Mouse (Mus musculus): ENCODE measurements around the gene Agbl4. TPM values are rescaled to one million over a fixed set of nuclear protein-coding genes. Genes with fewer than 3 reads are reported as not detected.

Gene Agbl4
- total and polyA plus RNA-seq, 3 experiments: not detected

- H3K79me2 ChIP-seq (ENCODE audit: control insufficient read depth, insufficient read depth, low read length, poor library complexity): no peaks in the 10 kb centered on the region
- no peak for DNase-seq (ENCODE audit: low read depth, low spot score)
- no peak overlapping the region for H3K9ac ChIP-seq (ENCODE audit: control insufficient read depth, low read depth, low read length, poor library complexity, severe bottlenecking)
- no peaks in the 10 kb centered on the region for H3K36me3 ChIP-seq (ENCODE audit: control insufficient read depth in 1 of 2, insufficient read depth in 2 of 2, low read length in 2 of 2)
- no peaks in the 10 kb centered on the region for H3K9me3 ChIP-seq (replicated peaks; ENCODE audit: insufficient read depth, low read length)
- no peak overlapping the region for H3K4me3 ChIP-seq (ENCODE audit: control insufficient read depth in 1 of 2, insufficient read depth in 1 of 2, low read depth in 2 of 2, low read length in 2 of 2)
- H3K27me3 ChIP-seq (ENCODE audit: control insufficient read depth in 1 of 2, insufficient read depth in 2 of 2, low read length in 2 of 2): no peaks in the 10 kb centered on the region
- no peak overlapping the region for H3K27ac ChIP-seq (ENCODE audit: control insufficient read depth, low read depth, low read length)
- TF ChIP-seq GATA1 (IDR thresholded peaks at IDR 0.05; ENCODE audit: low read depth, low read length) (no peak), POLR2A (IDR thresholded peaks at IDR 0.05; ENCODE audit: control insufficient read depth in 1 of 2, insufficient read depth in 1 of 2, low read depth in 1 of 2, low read length in 2 of 2, poor library complexity in 1 of 2) (no peak), MAZ (IDR thresholded peaks at IDR 0.05; ENCODE audit: low read depth, low read length) (no peak), E2F4 (IDR thresholded peaks at IDR 0.05; ENCODE audit: borderline replicate concordance, low read depth, low read length) (no peak), ELF1 (IDR thresholded peaks at IDR 0.05; ENCODE audit: low read depth, low read length) (no peak), MAX (IDR thresholded peaks at IDR 0.05; ENCODE audit: low read length) (no peak), TAL1 (IDR thresholded peaks at IDR 0.05; ENCODE audit: low read length) (no peak)
- no peaks in the 10 kb centered on the region for H3K4me1 ChIP-seq (ENCODE audit: control insufficient read depth in 1 of 2, insufficient read depth in 2 of 2, low read length in 2 of 2)
Observed at GRCm38 (mm10) chr4:111477507-111477906, 1080.0 kb downstream of the Agbl4 start.

GRCm38 (mm10) chr4:111483499-111483898 lies 1086.0 kb downstream of the Agbl4 start:
- Histone ChIP-seq H3K9me3 (replicated peaks; ENCODE audit: insufficient read depth, low read length) (no peaks in the 10 kb centered on the region), H3K4me1 (ENCODE audit: control insufficient read depth in 1 of 2, insufficient read depth in 2 of 2, low read length in 2 of 2) (no peaks in the 10 kb centered on the region), H3K9ac (ENCODE audit: control insufficient read depth, low read depth, low read length, poor library complexity, severe bottlenecking) (no peak overlapping the region), H3K4me3 (ENCODE audit: control insufficient read depth in 1 of 2, insufficient read depth in 1 of 2, low read depth in 2 of 2, low read length in 2 of 2) (no peak overlapping the region), H3K79me2 (ENCODE audit: control insufficient read depth, insufficient read depth, low read length, poor library complexity) (no peaks in the 10 kb centered on the region), H3K27ac (ENCODE audit: control insufficient read depth, low read depth, low read length) (no peak overlapping the region), H3K36me3 (ENCODE audit: control insufficient read depth in 1 of 2, insufficient read depth in 2 of 2, low read length in 2 of 2) (no peaks in the 10 kb centered on the region), H3K27me3 (ENCODE audit: control insufficient read depth in 1 of 2, insufficient read depth in 2 of 2, low read length in 2 of 2) (no peaks in the 10 kb centered on the region)
- TF ChIP-seq CHD1 (IDR thresholded peaks at IDR 0.05; ENCODE audit: low read depth, low read length): no peak
- DNase-seq (ENCODE audit: low read depth, low spot score): no peak

- DNase-seq (ENCODE audit: low read depth, low spot score): no peak
- H3K9ac ChIP-seq (ENCODE audit: control insufficient read depth, low read depth, low read length, poor library complexity, severe bottlenecking): no peak overlapping the region
- TF ChIP-seq TBP (IDR thresholded peaks at IDR 0.05; ENCODE audit: low read depth, low read length) (no peak), GATA1 (IDR thresholded peaks at IDR 0.05; ENCODE audit: low read depth, low read length) (no peak), EP300 (IDR thresholded peaks at IDR 0.05; ENCODE audit: low read depth in 1 of 2, low read length in 2 of 2) (no peak), SIN3A (IDR thresholded peaks at IDR 0.05; ENCODE audit: low read length) (no peak), MAX (IDR thresholded peaks at IDR 0.05; ENCODE audit: low read length) (no peak), UBTF (IDR thresholded peaks at IDR 0.05; ENCODE audit: borderline replicate concordance, insufficient read depth, low read depth, low read length) (no peak), MEF2A (IDR thresholded peaks at IDR 0.05; ENCODE audit: extremely low read depth, insufficient replicate concordance, low read depth, low read length, poor library complexity, severe bottlenecking) (no peak), MYC (IDR thresholded peaks at IDR 0.05; ENCODE audit: low read depth, low read length) (no peak), CHD1 (IDR thresholded peaks at IDR 0.05; ENCODE audit: low read depth, low read length) (no peak), BHLHE40 (IDR thresholded peaks at IDR 0.05; ENCODE audit: borderline replicate concordance, low read depth, low read length) (no peak), POLR2A (IDR thresholded peaks at IDR 0.05; ENCODE audit: control insufficient read depth in 1 of 2, insufficient read depth in 1 of 2, low read depth in 1 of 2, low read length in 2 of 2, poor library complexity in 1 of 2) (no peak), ELF1 (IDR thresholded peaks at IDR 0.05; ENCODE audit: low read depth, low read length) (no peak), JUND (IDR thresholded peaks at IDR 0.05; ENCODE audit: low read depth, low read length) (no peak), USF2 (IDR thresholded peaks at IDR 0.05; ENCODE audit: borderline replicate concordance in 1 of 2, insufficient read depth in 1 of 2, low read depth in 1 of 2, low read length in 2 of 2) (no peak), TAL1 (IDR thresholded peaks at IDR 0.05; ENCODE audit: low read length) (no peak), RCOR1 (IDR thresholded peaks at IDR 0.05; ENCODE audit: low read depth, low read length) (no peak), ZMIZ1 (IDR thresholded peaks at IDR 0.05; ENCODE audit: low read depth, low read length) (no peak)
Observed at GRCm38 (mm10) chr4:111485189-111485588, 1087.7 kb downstream of the Agbl4 start.

More at GRCm38 (mm10) chr4:111485189-111485588, 1087.7 kb downstream of the Agbl4 start:
- no peaks in the 10 kb centered on the region for H3K36me3 ChIP-seq (ENCODE audit: control insufficient read depth in 1 of 2, insufficient read depth in 2 of 2, low read length in 2 of 2)
- H3K4me1 ChIP-seq (ENCODE audit: control insufficient read depth in 1 of 2, insufficient read depth in 2 of 2, low read length in 2 of 2): no peaks in the 10 kb centered on the region
- no peaks in the 10 kb centered on the region for H3K27me3 ChIP-seq (ENCODE audit: control insufficient read depth in 1 of 2, insufficient read depth in 2 of 2, low read length in 2 of 2)
- H3K9me3 ChIP-seq (replicated peaks; ENCODE audit: insufficient read depth, low read length): no peaks in the 10 kb centered on the region
- no peaks in the 10 kb centered on the region for H3K79me2 ChIP-seq (ENCODE audit: control insufficient read depth, insufficient read depth, low read length, poor library complexity)
- H3K4me3 ChIP-seq (ENCODE audit: control insufficient read depth in 1 of 2, insufficient read depth in 1 of 2, low read depth in 2 of 2, low read length in 2 of 2): no peak overlapping the region
- H3K27ac ChIP-seq (ENCODE audit: control insufficient read depth, low read depth, low read length): no peak overlapping the region
